Mouse (Mus musculus) olfactory bulb, adult 2 months (tissue): ENCODE measurements around the gene Pxmp4.

Experiments used
- CTCF ChIP-seq: fragments of 200-500 bp; IDR thresholded peaks from 2 replicates; pipeline ENCODE4 v1.5.1; 2012; ENCODE audit warnings: low read depth, mild to moderate bottlenecking, low read length, moderate library complexity; ENCODE audit not compliant: insufficient read depth
- POLR2A ChIP-seq: fragments of 200-500 bp; IDR thresholded peaks from 2 replicates; pipeline ENCODE4 v1.6.1; 2012; ENCODE audit warnings: mild to moderate bottlenecking, low read depth, low read length, moderate library complexity; ENCODE audit not compliant: insufficient read depth

GRCm38 (mm10) chr2:154551927-154552326 lies 51.6 kb downstream of the Pxmp4 start:
- TF ChIP-seq POLR2A, result no peak
- no peak for TF ChIP-seq CTCF
